Mouse (Mus musculus): Measurements from ENCODE around the gene Zbtb8os.

Zbtb8os gene

GRCm38 (mm10) chr4:129335216-129336074 lies at the start of gene Zbtb8os, which contains the start of gene Rbbp4:
Zbtb8os (plus strand) TSS chr4:129335695.
Rbbp4 (minus strand) TSS chr4:129335370.
- peak; percentile 97 for DNase-seq

- DNase-seq, result peak; percentile 20 to 42
Measured at GRCm38 (mm10) chr4:129286001-129286682, 49.4 kb upstream of the Zbtb8os start.

- peak in 1 of 2 experiments; percentile 18 for DNase-seq
Measured at GRCm38 (mm10) chr4:129286683-129287471, 48.6 kb upstream of the Zbtb8os start.

- DNase-seq, result peak in 1 of 2 experiments; percentile 19
Measured at GRCm38 (mm10) chr4:129287472-129287981, 48.0 kb upstream of the Zbtb8os start, which contains the start of gene Sync. Sync (plus strand) TSS chr4:129287617.

- DNase-seq, result no peak
Measured at GRCm38 (mm10) chr4:129288067-129288466, 47.4 kb upstream of the Zbtb8os start.

- DNase-seq, result no peak
Measured at GRCm38 (mm10) chr4:129289671-129290070, 45.8 kb upstream of the Zbtb8os start.

- DNase-seq, result no peak
Measured at GRCm38 (mm10) chr4:129292831-129293230, 42.7 kb upstream of the Zbtb8os start.

GRCm38 (mm10) chr4:129293702-129294101 lies 41.8 kb upstream of the Zbtb8os start:
- no peak for DNase-seq

GRCm38 (mm10) chr4:129295188-129295587 lies 40.3 kb upstream of the Zbtb8os start:
- no peak for DNase-seq

GRCm38 (mm10) chr4:129296066-129296465 lies 39.4 kb upstream of the Zbtb8os start:
- no peak for DNase-seq

- DNase-seq, result no peak
Measured at GRCm38 (mm10) chr4:129297724-129298123, 37.8 kb upstream of the Zbtb8os start.

- no peak for DNase-seq
Measured at GRCm38 (mm10) chr4:129299121-129299520, 36.4 kb upstream of the Zbtb8os start.

GRCm38 (mm10) chr4:129303401-129303800 lies 32.1 kb upstream of the Zbtb8os start:
- no peak for DNase-seq

- DNase-seq, result no peak
Measured at GRCm38 (mm10) chr4:129303816-129304215, 31.7 kb upstream of the Zbtb8os start.

GRCm38 (mm10) chr4:129304306-129304705 lies 31.2 kb upstream of the Zbtb8os start:
- no peak for DNase-seq

- DNase-seq, result no peak
Measured at GRCm38 (mm10) chr4:129307936-129308335, 27.6 kb upstream of the Zbtb8os start.

- DNase-seq, result no peak
Measured at GRCm38 (mm10) chr4:129313886-129314285, 21.6 kb upstream of the Zbtb8os start.

- no peak for DNase-seq
Measured at GRCm38 (mm10) chr4:129320876-129321275, 14.6 kb upstream of the Zbtb8os start.

GRCm38 (mm10) chr4:129322042-129322441 lies 13.5 kb upstream of the Zbtb8os start:
- no peak for DNase-seq

GRCm38 (mm10) chr4:129323491-129323890 lies 12.0 kb upstream of the Zbtb8os start:
- no peak for DNase-seq

GRCm38 (mm10) chr4:129324756-129325155 lies 10.7 kb upstream of the Zbtb8os start:
- DNase-seq, result peak in 1 of 2 experiments; percentile 24

GRCm38 (mm10) chr4:129326191-129326590 lies 9.3 kb upstream of the Zbtb8os start:
- no peak for DNase-seq

- DNase-seq, result no peak
Measured at GRCm38 (mm10) chr4:129332846-129333245, 2.6 kb upstream of the Zbtb8os start.

All from lung, adult 18-20 months (tissue).